Mouse (Mus musculus): ENCODE measurements around the gene Shmt2. TPM values are rescaled to one million over a fixed set of nuclear protein-coding genes. Genes with fewer than 3 reads are reported as not detected.

Gene Shmt2
- total RNA-seq, 2 experiments from 2014 or later, result 22.7 to 28.9 TPM

DNA sequence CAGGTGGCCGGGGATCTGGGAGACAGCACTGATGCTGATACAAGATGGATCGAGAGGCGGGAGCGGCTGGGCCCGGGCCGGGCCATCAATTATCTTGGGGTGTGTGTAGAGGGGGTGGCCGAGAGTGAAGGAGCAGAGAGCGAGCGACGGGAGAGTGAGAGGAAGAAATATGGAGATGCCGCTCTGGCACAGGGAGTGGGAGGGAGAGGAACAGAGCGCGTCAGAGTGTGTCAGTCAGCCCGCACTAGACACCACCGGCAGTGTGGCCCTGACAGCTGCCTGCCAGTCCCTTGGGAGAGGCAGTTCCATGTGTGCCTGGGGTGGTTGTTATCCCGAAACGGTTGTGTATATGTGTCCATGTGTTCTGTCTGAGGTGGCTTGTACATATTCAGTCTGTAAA is 5.2 kb upstream of the Shmt2 start:
- DNase-seq, result no peak
- TF ChIP-seq CTCF (IDR thresholded peaks at IDR 0.05), result no peak
- intact Hi-C loops (cut with DNase I), result no loop called here
- Histone ChIP-seq H3K4me3 (no peak overlapping the region), H3K27ac (no peak overlapping the region)

DNA sequence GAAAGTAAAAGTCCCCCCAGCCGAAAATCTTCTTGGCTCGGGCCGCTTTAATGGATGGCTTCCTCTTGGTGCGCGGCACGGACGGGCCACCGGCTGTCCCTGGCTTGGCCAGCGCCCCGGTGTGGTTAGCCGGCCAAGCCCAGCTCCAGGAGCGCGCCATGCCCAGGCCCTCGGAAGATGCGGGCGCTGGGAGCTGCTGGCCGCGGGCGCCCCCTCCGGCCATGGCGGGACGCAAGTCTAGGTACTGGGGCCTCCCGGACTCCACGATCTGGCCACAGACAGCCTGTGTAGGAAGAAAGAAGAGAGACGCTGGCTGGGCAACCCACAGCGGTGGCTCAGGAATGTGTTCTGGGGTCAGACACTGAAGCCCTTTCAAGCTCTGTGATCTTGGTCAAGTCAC is 4.4 kb upstream of the Shmt2 start:
- intact Hi-C loops (cut with DNase I), result no loop called here
- peak; percentile 85 for DNase-seq
- Histone ChIP-seq H3K27ac (no peak overlapping the region), H3K4me3 (peak overlapping the region; percentile 66)
- peak; percentile 69 for TF ChIP-seq CTCF (IDR thresholded peaks at IDR 0.05)

DNA sequence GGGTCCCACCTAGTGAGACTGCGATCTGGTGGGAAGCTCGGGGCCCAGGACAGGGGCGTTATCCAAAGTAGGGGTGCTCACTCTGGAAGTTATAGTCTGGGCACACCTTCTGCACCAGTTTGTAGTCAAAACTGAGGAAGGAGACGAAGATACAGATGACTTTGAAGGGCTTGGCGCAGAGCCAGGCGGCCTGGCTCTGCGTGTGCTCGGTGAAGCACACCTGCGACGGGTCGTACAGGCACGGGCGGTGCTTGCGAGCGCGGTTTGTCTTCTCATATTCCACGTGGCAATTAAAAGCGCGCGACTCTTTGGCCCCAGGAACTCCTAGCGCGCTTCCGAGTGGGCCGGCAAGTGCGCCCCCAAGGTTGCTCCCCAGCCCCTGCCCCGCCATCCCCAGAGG is 3.8 kb upstream of the Shmt2 start:
- DNase-seq, result no peak
- H3K27ac ChIP-seq, result no peak overlapping the region
- no peak for TF ChIP-seq CTCF (IDR thresholded peaks at IDR 0.05)
- intact Hi-C loops (cut with DNase I), result no loop called here
- peak overlapping the region; percentile 66 for H3K4me3 ChIP-seq

DNA sequence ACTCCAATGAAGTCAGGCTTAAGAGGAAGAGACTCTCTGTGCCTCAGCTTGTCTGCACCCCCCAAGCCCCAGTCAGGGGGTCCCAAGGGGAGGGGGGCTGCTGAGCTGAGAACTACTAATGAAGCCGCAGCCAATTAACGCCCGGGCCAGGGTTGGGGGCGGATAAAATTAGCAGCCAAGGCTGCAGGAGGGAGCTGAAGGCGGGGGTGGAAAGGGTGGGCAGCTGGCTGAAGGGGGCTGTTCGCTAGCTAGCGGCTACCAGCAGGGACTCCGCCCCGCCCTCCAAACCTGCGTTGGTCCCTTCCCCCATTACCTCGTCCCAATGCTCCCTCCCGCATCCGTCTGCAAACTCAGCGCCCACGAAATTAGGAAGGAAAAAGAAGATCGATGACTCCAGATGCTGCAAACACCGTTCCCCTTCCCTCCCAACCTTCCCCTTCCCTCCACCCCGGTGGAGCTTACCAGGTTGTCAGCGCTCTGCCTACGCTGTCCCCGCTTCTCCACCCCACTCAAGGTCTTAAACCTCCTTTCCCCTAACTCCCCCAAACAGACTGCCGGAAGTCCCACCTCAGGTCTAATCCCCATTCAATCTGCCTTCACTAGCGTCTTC is 2.5 kb upstream of the Shmt2 start:
- TF ChIP-seq CTCF (IDR thresholded peaks at IDR 0.05), result no peak
- no peak for DNase-seq
- intact Hi-C loops (cut with DNase I), result no loop called here
- H3K27ac ChIP-seq, result no peak overlapping the region
- H3K4me3 ChIP-seq, result no peak overlapping the region

DNA sequence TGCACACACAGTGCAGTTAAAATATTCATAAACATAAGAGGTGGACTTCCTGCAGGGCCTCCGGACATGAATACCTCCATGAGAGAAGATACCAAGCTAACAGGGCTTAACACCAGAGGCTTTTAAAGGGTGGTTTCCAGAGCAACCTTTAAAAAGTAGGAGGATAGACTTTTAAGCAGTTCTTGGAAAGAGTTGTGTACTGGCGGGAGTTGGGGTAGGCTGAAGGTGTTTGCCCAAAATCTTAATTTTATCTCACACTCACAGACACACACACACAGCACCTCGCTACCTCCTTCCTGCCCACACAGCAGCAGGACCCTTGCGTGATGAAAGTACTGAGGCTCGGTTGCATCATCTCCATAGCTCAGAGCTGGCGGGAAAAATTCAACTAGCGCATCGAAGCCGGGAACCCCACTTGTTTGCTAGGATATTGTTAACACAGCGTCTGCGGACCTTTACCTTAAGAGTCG is 598 bp downstream of the Shmt2 start:
- TF ChIP-seq CTCF (IDR thresholded peaks at IDR 0.05), result no peak
- H3K27ac ChIP-seq, result peak overlapping the region; percentile 91
- no peak for DNase-seq
- peak overlapping the region; percentile 89 for H3K4me3 ChIP-seq
- intact Hi-C loops (cut with DNase I), result no loop called here

DNA sequence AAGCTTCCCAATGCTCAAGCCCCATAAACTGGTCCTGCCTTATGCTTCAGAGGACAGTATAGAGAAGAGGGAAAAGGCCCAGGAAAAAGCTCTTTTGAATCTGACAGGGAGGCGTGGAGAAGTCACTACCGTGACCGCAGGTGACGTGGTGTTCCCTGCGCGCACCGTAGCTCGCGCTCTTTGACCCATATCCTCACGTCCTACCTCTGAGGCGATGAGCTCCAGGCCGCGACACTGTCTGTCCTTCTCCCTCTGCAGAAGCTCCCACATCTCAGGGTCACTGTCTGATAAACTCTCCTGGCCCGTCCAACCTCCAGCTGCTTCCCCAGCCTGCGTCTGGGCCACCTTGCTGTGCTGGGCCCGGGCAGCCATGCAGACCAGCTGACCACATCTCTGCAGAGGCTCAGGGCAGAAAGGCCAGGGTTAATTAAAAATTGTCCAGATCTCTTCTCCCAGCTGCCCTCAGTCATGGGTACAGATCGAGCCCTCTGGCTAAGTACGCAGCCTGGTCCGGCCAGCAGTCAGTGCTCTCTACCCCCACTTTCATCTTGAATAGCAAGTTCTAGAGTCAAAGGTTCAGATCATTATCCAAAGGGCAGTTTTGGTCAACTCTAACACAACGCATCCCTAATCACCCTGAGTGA is 1.4 kb downstream of the Shmt2 start:
- DNase-seq, result no peak
- Histone ChIP-seq H3K4me3 (no peak overlapping the region; the same call in none of the 2 replicates), H3K27ac (no peak overlapping the region)
- intact Hi-C loops (cut with DNase I), result no loop called here
- TF ChIP-seq CTCF (IDR thresholded peaks at IDR 0.05), result no peak

DNA sequence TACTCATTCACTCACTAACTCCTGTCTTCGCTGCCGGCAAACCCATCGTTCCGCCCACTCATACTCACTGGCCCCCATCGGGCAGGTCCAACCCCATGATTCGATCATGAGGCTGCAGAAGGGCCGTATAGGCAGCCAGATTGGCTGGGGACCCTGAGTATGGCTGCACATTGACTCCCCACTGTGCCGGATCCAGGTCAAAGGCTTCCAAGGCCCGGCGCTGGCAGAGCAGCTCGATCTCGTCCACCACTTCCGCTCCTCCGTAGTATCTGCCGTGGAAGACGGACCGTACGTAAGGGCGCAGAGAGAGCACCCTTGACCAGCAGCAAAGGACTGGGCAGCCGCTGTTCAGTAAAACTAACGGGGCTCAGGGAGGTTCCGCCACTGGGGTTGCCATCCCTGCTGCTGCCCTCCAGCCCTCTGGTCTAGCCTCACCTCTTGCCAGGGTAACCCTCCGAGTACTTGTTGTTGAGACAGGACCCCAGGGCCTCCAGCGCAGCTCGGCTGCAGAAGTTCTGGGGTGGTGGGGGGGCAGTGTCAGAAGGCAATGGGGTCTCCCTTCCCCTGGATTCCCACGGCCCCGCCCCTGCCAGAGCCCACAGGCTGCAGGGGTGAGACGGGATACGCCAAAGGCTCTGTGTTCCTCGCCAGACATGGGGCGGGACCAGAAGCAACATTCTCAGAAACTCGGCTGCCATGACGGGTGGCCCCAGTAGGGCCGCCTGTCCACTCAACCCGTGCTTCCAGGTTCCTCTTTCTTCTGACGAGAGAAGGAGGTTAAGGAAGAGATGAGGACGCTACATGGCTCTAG is 2.1 kb downstream of the Shmt2 start:
- no peak for TF ChIP-seq CTCF (IDR thresholded peaks at IDR 0.05)
- Histone ChIP-seq H3K27ac (no peak overlapping the region), H3K4me3 (no peak overlapping the region)
- no peak for DNase-seq
- intact Hi-C loops (cut with DNase I), result no loop called here

DNA sequence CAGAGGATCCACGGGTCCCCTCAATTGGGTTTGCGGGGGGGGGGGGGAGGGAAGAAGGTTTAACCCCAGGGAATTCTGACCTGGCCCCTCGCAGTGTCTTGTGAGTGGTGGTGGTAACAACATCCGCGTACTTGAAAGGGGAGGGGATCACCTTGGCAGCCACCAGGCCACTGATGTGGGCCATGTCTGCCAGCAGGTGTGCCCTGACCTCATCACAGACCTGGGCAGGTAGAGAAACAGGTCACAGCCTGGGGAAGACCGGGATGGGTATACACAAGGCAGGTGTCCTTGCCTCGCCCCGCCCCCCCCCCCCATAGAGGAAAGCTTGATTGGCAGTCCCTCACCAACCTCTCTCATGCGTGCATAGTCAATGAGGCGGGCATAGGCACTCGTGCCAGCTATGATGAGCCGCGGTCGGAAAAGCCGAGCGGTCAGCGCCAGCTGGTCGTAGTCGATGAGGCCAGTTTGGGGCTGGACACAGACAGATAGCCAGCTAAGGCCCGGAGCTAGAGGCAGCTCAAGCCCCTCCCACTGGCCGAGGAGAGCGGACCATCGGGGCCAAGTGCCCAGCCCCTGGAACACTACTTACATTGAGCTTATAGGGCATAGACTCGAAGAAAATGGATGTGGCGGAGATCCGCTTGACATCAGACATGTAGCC is 3.1 kb downstream of the Shmt2 start:
- Histone ChIP-seq H3K4me3 (no peak overlapping the region), H3K27ac (no peak overlapping the region)
- intact Hi-C loops (cut with DNase I), result no loop called here
- DNase-seq, result no peak
- TF ChIP-seq CTCF (IDR thresholded peaks at IDR 0.05), result no peak

DNA sequence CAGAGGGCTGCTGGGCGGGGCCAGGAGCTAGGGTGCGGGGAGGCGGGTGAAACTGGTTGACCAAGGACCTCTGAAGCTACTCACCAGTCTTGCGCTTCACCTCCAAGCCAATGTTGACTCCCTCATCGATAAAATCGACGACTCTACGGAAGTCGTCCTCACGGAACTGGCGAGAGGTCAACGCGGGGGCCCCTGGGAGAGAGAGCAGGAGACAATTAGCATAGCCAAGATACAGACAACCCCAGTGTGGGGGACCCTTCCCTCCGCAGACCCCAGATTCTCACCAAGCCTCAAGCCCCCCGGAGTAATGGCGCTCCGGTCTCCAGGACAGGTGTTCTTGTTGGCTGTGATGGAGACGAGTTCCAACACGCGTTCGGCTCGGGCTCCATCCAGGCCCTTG is 4.3 kb downstream of the Shmt2 start:
- intact Hi-C loops (cut with DNase I), result no loop called here
- Histone ChIP-seq H3K27ac (no peak overlapping the region; the same call in 1 of the 2 replicates), H3K4me3 (no peak overlapping the region)
- no peak for TF ChIP-seq CTCF (IDR thresholded peaks at IDR 0.05)
- DNase-seq, result no peak

DNA sequence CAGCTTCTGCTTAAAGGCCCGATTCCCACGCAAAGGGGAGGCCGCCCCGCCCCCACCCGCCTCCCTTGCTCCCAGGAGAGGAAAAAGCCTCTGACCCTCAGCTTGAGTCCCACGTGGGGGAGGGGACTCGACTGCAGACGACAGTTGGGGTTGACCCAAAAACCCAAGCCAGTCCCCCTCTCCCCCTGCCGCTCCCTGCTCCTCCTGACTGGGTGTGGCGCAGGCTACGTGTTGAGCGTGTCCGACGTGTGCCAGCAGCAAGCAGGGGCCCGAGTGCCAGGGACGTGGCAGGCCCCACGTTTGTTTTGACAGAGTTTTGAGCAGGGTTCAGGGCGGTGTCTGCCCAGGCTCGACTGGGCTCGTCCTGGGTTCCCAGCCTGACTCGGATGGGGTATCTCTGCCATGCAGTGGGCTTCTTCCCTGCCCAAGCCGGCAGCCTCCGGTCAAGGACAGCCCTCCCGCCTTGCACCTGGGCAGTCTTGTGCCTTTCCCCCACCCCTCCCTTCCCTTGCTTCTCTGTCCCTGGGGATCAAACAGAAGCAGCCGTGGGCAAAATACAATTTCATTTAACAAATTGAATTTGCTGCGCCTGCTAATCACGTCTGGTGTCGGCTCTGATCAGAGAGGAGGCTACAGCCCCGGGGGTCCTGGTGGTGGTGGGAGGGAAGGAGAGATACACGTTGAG is 5.5 kb downstream of the Shmt2 start:
- DNase-seq, result peak; percentile 63
- peak overlapping the region; percentile 63 for H3K4me3 ChIP-seq
- no peak for TF ChIP-seq CTCF (IDR thresholded peaks at IDR 0.05)
- intact Hi-C loops (cut with DNase I), result no loop called here
- peak overlapping the region; percentile 78 for H3K27ac ChIP-seq

DNA sequence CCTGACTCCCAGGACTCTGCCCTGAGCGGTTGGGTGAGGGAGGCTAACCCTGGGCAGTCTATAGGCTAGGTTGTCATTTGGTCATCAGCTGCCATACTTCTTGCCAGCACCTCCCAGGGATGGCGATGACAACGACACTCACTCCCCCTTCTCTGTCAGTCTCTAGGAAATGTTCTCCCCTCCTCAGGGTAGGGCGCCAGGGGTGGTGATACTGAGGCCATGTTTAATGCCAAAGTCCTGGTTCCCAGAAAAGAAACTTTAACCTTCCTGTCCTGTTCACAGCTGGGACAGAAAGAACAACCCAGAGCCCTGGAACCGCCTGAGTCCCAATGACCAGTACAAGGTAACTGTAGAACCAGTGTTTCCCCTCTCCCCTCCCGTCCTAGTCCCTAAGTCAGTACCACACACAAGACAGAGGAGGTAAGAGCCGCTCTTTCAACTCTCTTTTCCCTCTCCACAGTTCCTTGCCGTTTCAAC is 6.2 kb downstream of the Shmt2 start:
- no peak for TF ChIP-seq CTCF (IDR thresholded peaks at IDR 0.05)
- no peak for DNase-seq
- Histone ChIP-seq H3K4me3 (peak overlapping the region; percentile 63), H3K27ac (peak overlapping the region; percentile 78)
- intact Hi-C loops (cut with DNase I), result no loop called here

Measured in gastrocnemius, adult 2 months (tissue).